Mouse (Mus musculus) liver (tissue): Measurements from ENCODE around the gene Gpd2.

Experiments
- DNase-seq: peaks from one replicate; pipeline ENCODE4 v3.0.0-alpha.2; 2020; ENCODE audit warnings: mixed read lengths

Gene Gpd2

DNA sequence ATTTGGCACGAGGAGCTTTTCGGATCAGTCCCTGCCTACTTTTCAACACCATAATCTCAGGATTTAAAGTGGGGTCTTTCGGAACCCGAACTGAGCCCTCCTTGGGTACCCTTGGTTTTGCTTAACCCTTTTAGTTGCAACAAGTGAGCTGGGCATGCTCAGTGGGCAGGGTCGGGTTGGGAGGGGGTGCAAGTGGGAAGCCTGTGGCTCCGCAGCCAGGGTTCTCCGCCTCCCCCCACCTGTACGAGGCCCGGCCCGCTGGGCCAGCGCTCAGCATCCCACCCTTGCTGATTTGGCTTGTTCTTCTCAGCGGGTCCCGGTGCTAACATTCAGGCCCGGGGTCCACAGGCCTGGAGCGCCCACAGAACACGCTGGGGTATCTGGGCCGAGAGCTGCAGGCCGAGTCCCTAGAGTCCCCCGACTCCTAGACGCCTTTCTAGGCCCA lies at the start of gene Gpd2:
Gpd2 (plus strand) TSS at position 161 of the 445 bp plus-strand sequence.
- DNase-seq: no peak

GRCm38 (mm10) chr2:57188237-57188636 lies 49.2 kb upstream of the Gpd2 start:
- DNase-seq: peak; percentile 13

- DNase-seq: no peak
Measured at GRCm38 (mm10) chr2:57190884-57191283, 46.6 kb upstream of the Gpd2 start.

DNA sequence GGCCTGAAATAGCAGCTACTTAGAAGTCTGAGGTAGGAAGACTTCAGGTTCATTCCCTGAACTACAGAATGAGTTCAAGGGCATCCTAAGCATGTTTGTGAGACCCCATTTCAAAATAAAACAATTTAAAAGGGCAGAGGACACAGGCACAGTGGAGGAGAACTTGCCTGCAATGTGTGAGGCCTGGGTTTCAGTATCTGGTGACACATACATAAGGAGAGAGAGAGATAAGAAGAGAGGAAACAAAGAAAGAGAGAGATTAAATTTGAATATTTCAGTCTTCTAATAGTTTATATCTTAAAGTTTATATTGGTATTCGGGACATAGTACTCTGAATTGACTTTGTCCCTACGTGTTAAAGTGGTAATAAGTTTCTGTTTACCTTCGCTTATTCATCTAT lies 38.4 kb upstream of the Gpd2 start:
- no peak for DNase-seq

DNA sequence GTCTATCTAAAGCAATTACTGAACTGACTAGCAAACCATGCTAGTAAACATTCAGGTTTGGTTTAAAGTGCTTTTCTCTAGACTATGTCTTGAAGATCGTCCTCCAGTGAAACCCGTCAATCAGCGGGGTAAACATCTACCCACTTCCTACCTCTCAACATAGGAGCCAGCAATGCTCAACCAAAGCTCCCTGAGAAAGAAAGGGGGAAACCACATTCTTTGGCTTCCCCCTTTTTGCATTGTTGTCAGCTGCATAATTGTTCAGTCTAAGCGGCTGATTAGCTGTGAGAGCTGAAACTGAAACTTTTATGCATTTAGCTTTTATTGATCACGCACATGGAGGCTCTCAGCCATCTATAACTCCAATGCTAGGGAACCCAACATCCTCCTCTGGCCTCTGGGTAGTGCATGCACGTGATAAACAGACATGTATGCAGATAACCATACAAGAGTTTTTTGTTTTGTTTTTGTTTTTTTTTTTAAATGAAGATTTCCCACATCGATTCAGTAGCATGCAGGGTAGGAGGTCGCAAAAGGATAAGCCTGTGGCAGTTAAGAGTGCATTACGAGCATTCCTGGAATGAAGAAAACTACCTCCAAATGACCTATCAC lies 28.9 kb upstream of the Gpd2 start:
- DNase-seq: no peak

- no peak for DNase-seq
Measured at GRCm38 (mm10) chr2:57211049-57212001, 26.1 kb upstream of the Gpd2 start.

GRCm38 (mm10) chr2:57213364-57213763 lies 24.1 kb upstream of the Gpd2 start:
- DNase-seq: no peak

- DNase-seq: no peak
Measured at GRCm38 (mm10) chr2:57223288-57224026, 14.0 kb upstream of the Gpd2 start.

DNA sequence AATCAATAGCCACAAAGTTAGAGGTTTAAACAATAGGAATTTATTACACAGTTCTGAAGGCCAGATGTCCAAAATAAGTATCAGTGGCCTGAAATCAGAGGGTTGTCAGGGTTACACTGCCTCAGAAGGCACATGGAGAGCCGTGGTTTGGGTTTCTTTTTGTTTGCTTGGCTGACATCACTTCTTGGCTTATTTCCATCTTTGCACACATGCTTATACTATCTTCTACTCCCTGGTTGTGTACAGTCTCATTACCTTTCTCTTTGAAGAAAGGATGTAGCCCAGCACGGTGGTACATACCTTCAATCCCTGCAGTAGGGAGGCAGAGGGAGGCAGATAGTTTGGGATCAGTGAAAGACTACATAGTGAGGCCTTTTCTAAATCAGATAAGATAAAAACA lies 12.2 kb upstream of the Gpd2 start:
- no peak for DNase-seq

DNA sequence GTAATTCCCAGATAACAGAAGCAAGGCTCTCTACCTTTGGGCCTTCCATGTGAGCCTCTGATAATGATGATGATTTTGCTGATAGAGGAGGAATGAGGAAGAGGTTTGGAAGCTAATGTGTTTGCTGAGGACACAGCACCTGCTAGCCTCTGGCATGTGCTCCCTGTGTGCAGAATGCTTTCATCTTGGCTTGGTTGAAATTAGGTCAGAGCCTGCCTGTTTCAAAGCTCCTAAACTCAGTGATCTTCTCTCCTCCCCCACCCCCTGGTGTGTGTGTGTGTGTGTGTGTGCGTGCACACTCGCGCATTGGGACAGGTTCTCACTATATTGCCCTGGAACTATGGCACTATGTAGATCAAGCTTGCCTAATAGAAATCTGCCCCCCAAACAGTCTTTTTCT lies 10.0 kb upstream of the Gpd2 start:
- no peak for DNase-seq

DNA sequence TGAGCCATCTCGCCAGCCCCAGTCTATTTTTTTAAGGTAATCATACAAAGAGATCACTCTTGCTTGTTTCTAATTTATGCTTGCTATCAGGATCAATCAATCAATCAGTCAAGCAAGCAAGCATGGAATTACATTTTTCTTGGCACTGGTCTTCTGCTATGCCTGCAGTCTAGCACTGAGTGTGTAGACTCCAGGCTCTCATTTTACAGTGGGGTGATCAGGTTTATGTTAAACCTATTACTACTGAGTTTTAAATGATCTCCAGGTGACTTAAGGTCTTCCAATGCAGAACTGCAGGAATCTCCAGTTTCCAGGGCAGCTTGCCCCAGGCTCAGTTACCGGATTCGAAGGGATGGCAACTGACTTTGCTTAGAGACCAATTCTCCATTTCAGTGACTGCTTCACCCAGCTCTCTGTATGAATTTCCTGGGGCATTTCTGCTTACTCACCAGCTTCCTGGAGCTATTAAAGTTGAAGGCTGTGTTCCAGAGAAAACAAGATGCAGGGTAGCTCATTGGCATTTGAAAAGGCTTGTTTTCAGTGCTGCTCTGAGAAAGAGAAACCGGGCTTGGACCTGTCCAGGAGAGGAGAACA lies 7.7 kb upstream of the Gpd2 start:
- DNase-seq: no peak

GRCm38 (mm10) chr2:57231432-57231831 lies 6.0 kb upstream of the Gpd2 start:
- no peak for DNase-seq

- DNase-seq: no peak
Measured at GRCm38 (mm10) chr2:57232328-57232727, 5.1 kb upstream of the Gpd2 start.

GRCm38 (mm10) chr2:57236246-57236645 lies 1.2 kb upstream of the Gpd2 start:
- no peak for DNase-seq

DNA sequence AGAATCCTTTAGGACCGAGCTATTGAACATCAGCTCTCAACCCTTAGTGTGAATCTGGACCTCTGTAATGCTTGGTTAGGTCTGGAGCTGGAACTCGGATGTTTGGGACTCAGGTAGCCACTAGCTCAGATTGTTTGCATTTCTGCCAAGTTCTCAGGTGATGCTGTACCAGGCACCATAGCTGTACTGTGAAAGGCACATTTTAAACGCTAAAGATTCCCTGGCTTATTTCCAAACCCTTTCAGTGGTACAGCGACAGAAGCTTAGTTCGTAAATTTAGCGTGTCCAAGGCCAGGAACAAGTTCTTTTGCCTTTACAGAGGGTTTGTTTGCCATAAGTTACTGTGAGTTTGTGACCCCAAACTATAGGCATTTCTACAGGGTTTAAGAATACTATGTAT lies 409 bp upstream of the Gpd2 start:
- DNase-seq: no peak

GRCm38 (mm10) chr2:57237920-57238613 lies 632 bp downstream of the Gpd2 start:
- peak; percentile 90 for DNase-seq

DNA sequence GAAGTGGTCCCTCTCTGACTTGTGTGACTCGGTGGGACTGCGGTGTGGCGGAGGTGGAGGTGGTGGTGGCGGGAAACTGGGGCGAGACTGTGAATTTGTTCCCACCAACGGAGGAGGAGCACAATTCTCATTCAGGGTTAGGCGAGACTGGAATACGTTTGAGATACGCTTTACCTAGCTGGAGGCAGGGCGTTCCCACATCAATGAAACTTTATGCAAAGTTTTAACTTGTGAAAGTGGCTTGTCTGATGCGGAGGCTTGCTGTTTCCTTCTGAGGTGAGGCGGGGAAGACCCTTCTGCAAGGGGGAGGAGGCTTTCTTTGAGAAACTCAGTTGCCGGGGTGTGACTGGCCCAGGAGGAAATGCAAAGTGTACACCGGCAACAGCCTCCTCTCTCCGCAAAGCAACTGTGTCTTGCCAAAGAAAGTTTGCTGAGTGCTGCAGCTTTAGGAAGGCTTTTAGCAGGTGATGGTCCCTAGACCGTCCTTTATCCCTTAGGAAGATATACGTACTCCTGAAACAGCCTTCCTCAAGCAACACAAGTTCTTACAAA lies 1.3 kb downstream of the Gpd2 start:
- no peak for DNase-seq

DNA sequence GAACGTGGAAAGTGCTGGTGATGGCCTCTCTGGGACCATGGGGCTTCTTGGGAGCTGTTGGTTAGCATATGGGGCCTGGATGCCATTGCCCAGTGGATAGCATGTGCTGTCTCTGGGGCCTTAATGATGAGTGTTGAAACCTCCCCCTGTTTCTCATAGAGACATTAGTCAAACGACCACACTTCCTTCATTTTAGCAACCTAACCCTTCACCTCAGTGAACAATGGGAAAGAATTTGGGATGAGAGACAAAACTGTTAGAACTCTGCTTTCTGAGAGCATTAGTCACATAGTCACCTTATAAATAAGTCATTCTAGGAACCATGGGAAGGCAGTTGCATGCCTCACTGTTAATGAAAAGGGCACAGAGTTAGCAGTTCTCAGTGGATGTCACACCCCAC lies 1.9 kb downstream of the Gpd2 start:
- no peak for DNase-seq

DNA sequence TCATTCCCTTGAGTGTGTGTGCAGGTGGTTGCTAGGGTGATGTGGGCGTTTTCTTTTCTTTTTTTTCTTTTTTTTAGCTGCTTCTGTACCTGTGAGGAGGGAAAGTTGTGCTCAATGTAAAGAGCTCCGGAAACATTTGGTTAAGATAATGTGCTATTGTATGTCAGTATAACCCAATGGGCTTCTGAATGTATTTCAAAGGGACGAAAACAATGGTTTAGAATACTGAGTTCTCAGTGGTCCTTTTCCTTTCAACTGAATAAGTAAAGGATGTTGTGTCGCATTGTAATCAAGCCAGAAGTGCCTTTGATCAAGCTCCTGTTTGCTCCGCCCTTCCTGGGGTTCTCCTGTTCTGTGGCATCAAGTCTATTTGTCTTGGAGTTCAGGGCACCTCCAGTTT lies 6.6 kb downstream of the Gpd2 start:
- no peak for DNase-seq

GRCm38 (mm10) chr2:57245721-57246328 lies 8.4 kb downstream of the Gpd2 start:
- DNase-seq: no peak

DNA sequence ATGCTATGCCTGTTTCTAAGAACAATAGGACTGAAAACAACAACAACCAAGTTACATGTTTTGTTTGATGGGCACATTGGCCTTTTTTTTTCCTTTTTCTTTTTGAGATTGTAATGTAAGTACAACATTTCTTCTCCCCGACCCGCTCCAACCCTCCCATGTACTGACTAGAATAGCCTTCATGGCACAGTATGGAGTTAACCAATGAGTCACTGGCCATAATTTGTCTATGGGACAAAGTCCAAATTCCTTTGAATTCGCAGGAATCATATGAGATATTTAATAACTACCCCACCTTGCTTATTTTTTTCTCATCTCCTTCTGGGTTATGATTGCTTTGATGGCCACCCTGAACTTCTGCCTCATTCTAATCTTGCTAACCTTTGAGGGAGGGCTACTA lies 12.7 kb downstream of the Gpd2 start:
- DNase-seq: no peak
